Mouse (Mus musculus): Measurements from ENCODE around the gene Rasgrp1. TPM values are rescaled to one million over a fixed set of nuclear protein-coding genes. Genes with fewer than 3 reads are reported as not detected.
A peak's percentile ranks its signal among the peaks of the same experiment; 100 is the strongest.

The Rasgrp1 gene
- polyA plus RNA-seq, 1 experiment from 2014 or later, result 0.17 TPM

GRCm38 (mm10) chr2:117364056-117364455 is 21.3 kb upstream of the Rasgrp1 start:
- Histone ChIP-seq H3K9ac (no peak overlapping the region), H3K4me2 (no peak overlapping the region), H3K4me3 (no peak overlapping the region), H3K27me3 (replicated peaks) (no peaks in the 10 kb centered on the region), H3K27ac (ENCODE audit: poor library complexity, severe bottlenecking) (no peak overlapping the region), H3K4me1 (replicated peaks) (0 out of 2 replicates have a peak, but pooled peaks cover 3% of the 10 kb centered on the region), H3K9me3 (replicated peaks) (no peaks in the 10 kb centered on the region), H3K36me3 (no peaks in the 10 kb centered on the region)
- no peak for ATAC-seq (ENCODE audit: insufficient number of reproducible peaks, low FRiP score)
- WGBS, result 83% methylated on average over 2 of the region's 2 CpGs

DNA sequence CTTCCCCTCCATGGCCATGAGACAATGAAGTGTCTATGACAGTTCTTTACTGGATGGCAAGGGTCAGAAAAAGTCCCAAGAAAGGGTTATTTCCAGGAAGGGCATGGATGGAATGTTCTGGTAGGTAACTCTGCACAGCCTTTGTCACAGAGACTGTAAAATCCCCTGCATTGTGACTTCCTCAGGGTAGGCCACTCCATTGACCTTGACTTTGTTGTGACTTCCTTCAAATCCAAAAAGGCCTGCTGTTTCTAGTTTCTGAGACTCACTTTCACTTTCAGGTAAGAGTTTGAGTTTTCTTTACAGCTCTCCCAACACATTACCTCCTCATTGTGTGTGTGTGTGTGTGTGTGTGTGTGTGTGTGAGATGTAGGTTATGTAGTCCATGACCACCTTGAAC is 15.1 kb upstream of the Rasgrp1 start:
- no peak overlapping the region for H3K9ac ChIP-seq
- 0 out of 2 replicates have a peak, but pooled peaks cover 3% of the 10 kb centered on the region for H3K4me1 ChIP-seq (replicated peaks)
- no peak for ATAC-seq (ENCODE audit: insufficient number of reproducible peaks, low FRiP score)
- H3K4me3 ChIP-seq, result no peak overlapping the region
- H3K27ac ChIP-seq (ENCODE audit: poor library complexity, severe bottlenecking), result no peak overlapping the region
- no peak overlapping the region for H3K4me2 ChIP-seq
- no peaks in the 10 kb centered on the region for H3K36me3 ChIP-seq
- H3K27me3 ChIP-seq (replicated peaks), result no peaks in the 10 kb centered on the region
- no peaks in the 10 kb centered on the region for H3K9me3 ChIP-seq (replicated peaks)

GRCm38 (mm10) chr2:117352305-117353123 is 9.7 kb upstream of the Rasgrp1 start:
- no peak overlapping the region for H3K27ac ChIP-seq (ENCODE audit: poor library complexity, severe bottlenecking)
- H3K9me3 ChIP-seq (replicated peaks), result no peaks in the 10 kb centered on the region
- no peak overlapping the region for H3K4me3 ChIP-seq
- H3K4me1 ChIP-seq (replicated peaks), result no peaks in the 10 kb centered on the region
- no peaks in the 10 kb centered on the region for H3K27me3 ChIP-seq (replicated peaks)
- H3K4me2 ChIP-seq, result no peak overlapping the region
- no peak for ATAC-seq (ENCODE audit: insufficient number of reproducible peaks, low FRiP score)
- H3K36me3 ChIP-seq, result no peaks in the 10 kb centered on the region
- 82% methylated on average over 9 of the region's 9 CpGs for WGBS
- no peak overlapping the region for H3K9ac ChIP-seq

DNA sequence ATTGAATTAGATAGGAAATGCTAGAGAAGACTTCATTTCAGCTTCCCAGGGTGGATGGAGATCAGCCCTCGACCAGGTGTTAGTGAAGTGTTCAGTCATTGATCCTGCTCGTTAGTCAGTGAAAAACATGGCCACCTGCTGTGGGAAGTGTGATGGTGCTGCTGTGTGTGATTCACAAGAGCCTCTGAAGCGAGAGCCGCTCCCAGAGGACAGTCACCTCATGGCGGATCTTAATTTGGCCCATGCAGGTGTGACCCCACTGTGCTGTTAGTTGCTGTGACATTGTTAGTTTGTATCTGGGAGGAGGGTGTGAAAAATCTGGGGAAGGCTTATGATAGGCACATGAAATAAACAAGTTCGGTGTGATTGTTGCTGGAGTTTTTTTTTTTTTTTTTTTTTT is 7.3 kb upstream of the Rasgrp1 start:
- Histone ChIP-seq H3K9me3 (replicated peaks) (no peaks in the 10 kb centered on the region), H3K27ac (ENCODE audit: poor library complexity, severe bottlenecking) (no peak overlapping the region), H3K4me2 (no peak overlapping the region), H3K36me3 (no peaks in the 10 kb centered on the region), H3K4me1 (replicated peaks) (no peaks in the 10 kb centered on the region), H3K9ac (no peak overlapping the region), H3K4me3 (no peak overlapping the region), H3K27me3 (replicated peaks) (no peaks in the 10 kb centered on the region)
- no peak for ATAC-seq (ENCODE audit: insufficient number of reproducible peaks, low FRiP score)
- WGBS, result 45% methylated on average over 6 of the region's 6 CpGs

- Histone ChIP-seq H3K4me2 (peak overlapping the region; percentile 95), H3K27ac (ENCODE audit: poor library complexity, severe bottlenecking) (no peak overlapping the region), H3K4me1 (replicated peaks) (peaks cover 9% of the 10 kb centered on the region; the same call in 1 of the 2 replicates), H3K9ac (no peak overlapping the region), H3K4me3 (peak overlapping the region; percentile 54), H3K36me3 (no peaks in the 10 kb centered on the region), H3K9me3 (replicated peaks) (no peaks in the 10 kb centered on the region), H3K27me3 (replicated peaks) (peaks cover 28% of the 10 kb centered on the region)
- ATAC-seq (ENCODE audit: insufficient number of reproducible peaks, low FRiP score), result no peak
- 30% methylated on average over 7 of the region's 7 CpGs for WGBS
Measured at GRCm38 (mm10) chr2:117343240-117343624, 431 bp upstream of the Rasgrp1 start.

GRCm38 (mm10) chr2:117342090-117342546 is 683 bp downstream of the Rasgrp1 start:
- H3K4me2 ChIP-seq, result peak overlapping the region; percentile 95
- no peak overlapping the region for H3K27ac ChIP-seq (ENCODE audit: poor library complexity, severe bottlenecking)
- peaks cover 9% of the 10 kb centered on the region; the same call in 1 of the 2 replicates for H3K4me1 ChIP-seq (replicated peaks)
- peaks cover 28% of the 10 kb centered on the region for H3K27me3 ChIP-seq (replicated peaks)
- H3K9me3 ChIP-seq (replicated peaks), result no peaks in the 10 kb centered on the region
- H3K36me3 ChIP-seq, result no peaks in the 10 kb centered on the region
- under 1% methylated on average over 19 of the region's 19 CpGs for WGBS
- ATAC-seq (ENCODE audit: insufficient number of reproducible peaks, low FRiP score), result peak; percentile 22; the same call in 1 of the 2 replicates
- peak overlapping the region; percentile 63 for H3K9ac ChIP-seq
- H3K4me3 ChIP-seq, result peak overlapping the region; percentile 54

GRCm38 (mm10) chr2:117338501-117338900 is 4.3 kb downstream of the Rasgrp1 start:
- H3K4me3 ChIP-seq, result no peak overlapping the region
- H3K27ac ChIP-seq (ENCODE audit: poor library complexity, severe bottlenecking), result no peak overlapping the region
- peaks cover 18% of the 10 kb centered on the region for H3K4me1 ChIP-seq (replicated peaks)
- no peak for ATAC-seq (ENCODE audit: insufficient number of reproducible peaks, low FRiP score)
- no peaks in the 10 kb centered on the region for H3K36me3 ChIP-seq
- WGBS, result 44% methylated on average over 3 of the region's 3 CpGs
- no peaks in the 10 kb centered on the region for H3K9me3 ChIP-seq (replicated peaks)
- H3K9ac ChIP-seq, result no peak overlapping the region
- no peak overlapping the region for H3K4me2 ChIP-seq
- peaks cover 14% of the 10 kb centered on the region for H3K27me3 ChIP-seq (replicated peaks)

- Histone ChIP-seq H3K9me3 (replicated peaks) (no peaks in the 10 kb centered on the region), H3K4me2 (no peak overlapping the region), H3K4me1 (replicated peaks) (peaks cover 16% of the 10 kb centered on the region), H3K36me3 (no peaks in the 10 kb centered on the region), H3K27ac (ENCODE audit: poor library complexity, severe bottlenecking) (no peak overlapping the region), H3K4me3 (no peak overlapping the region), H3K9ac (no peak overlapping the region), H3K27me3 (replicated peaks) (peaks cover 8% of the 10 kb centered on the region)
- no peak for ATAC-seq (ENCODE audit: insufficient number of reproducible peaks, low FRiP score)
- 83% methylated on average over 7 of the region's 7 CpGs for WGBS
Measured at GRCm38 (mm10) chr2:117337902-117338301, 4.9 kb downstream of the Rasgrp1 start.

- Histone ChIP-seq H3K4me3 (no peak overlapping the region), H3K27ac (ENCODE audit: poor library complexity, severe bottlenecking) (no peak overlapping the region), H3K27me3 (replicated peaks) (peaks cover 4% of the 10 kb centered on the region; the same call in 1 of the 2 replicates), H3K4me1 (replicated peaks) (peaks cover 9% of the 10 kb centered on the region), H3K9ac (no peak overlapping the region), H3K4me2 (no peak overlapping the region), H3K9me3 (replicated peaks) (no peaks in the 10 kb centered on the region), H3K36me3 (no peaks in the 10 kb centered on the region)
- WGBS, result 36% methylated on average over 5 of the region's 5 CpGs
- ATAC-seq (ENCODE audit: insufficient number of reproducible peaks, low FRiP score), result no peak
Measured at GRCm38 (mm10) chr2:117336946-117337665, 5.7 kb downstream of the Rasgrp1 start.

DNA sequence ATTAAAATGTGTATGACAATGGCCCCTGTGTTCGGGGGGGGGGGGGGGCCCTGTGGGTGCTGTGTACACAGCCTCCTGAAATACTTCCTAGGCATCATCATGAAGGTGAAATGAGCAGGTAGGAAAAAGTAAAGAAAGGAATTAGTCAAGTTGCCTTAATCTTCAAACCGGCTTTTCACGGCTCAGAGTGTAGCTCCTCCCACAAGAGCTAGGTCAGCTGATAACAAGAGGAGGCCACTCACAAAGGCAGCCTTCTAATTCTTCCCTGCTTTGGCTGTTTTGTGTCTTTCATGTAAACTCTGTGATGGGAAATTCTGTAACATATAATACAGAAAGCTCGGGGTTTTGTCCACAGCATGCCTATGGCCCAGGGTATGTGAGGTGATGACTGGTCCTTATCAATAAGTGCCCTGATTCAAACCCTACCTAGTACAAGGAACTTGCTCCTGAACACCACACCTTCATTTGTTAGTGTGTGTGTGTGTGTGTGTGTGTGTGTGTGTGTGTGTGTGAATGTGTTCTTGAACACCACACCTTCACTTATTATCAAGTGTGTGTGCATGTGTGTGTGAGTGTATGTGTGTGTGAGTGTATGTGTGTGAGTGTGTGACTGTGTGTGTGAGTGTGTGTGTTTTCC is 7.1 kb downstream of the Rasgrp1 start:
- Histone ChIP-seq H3K27ac (ENCODE audit: poor library complexity, severe bottlenecking) (no peak overlapping the region), H3K9ac (no peak overlapping the region), H3K4me1 (replicated peaks) (peaks cover 9% of the 10 kb centered on the region; the same call in 1 of the 2 replicates), H3K4me3 (no peak overlapping the region), H3K36me3 (no peaks in the 10 kb centered on the region), H3K9me3 (replicated peaks) (no peaks in the 10 kb centered on the region), H3K27me3 (replicated peaks) (no peaks in the 10 kb centered on the region; the same call in 1 of the 2 replicates), H3K4me2 (no peak overlapping the region)
- ATAC-seq (ENCODE audit: insufficient number of reproducible peaks, low FRiP score), result no peak
- WGBS, result 25% methylated on average over 4 of the region's 4 CpGs

GRCm38 (mm10) chr2:117331634-117332033 is 11.2 kb downstream of the Rasgrp1 start:
- Histone ChIP-seq H3K4me2 (no peak overlapping the region), H3K4me3 (no peak overlapping the region), H3K4me1 (replicated peaks) (peaks cover 9% of the 10 kb centered on the region; the same call in 1 of the 2 replicates), H3K9ac (no peak overlapping the region), H3K27me3 (replicated peaks) (no peaks in the 10 kb centered on the region), H3K27ac (ENCODE audit: poor library complexity, severe bottlenecking) (no peak overlapping the region), H3K36me3 (no peaks in the 10 kb centered on the region), H3K9me3 (replicated peaks) (no peaks in the 10 kb centered on the region)
- no peak for ATAC-seq (ENCODE audit: insufficient number of reproducible peaks, low FRiP score)
- WGBS, result 48% methylated on average over 5 of the region's 5 CpGs

Measured in heart, embryonic 12.5 days (tissue).